Mouse (Mus musculus) gastrocnemius, adult 18-20 months (tissue): ENCODE results near the gene Nefh. TPM values are rescaled to one million over a fixed set of nuclear protein-coding genes. Genes with fewer than 3 reads are reported as not detected.

Experiments used
- DNase-seq: peaks from one replicate; pipeline ENCODE4 v3.0.0; 2021; ENCODE audit warnings: low spot score
- microRNA-seq: library from miRNA; unstranded; fragments of <30 nt; microRNA quantifications from one replicate; pipeline ENCODE4 v1.2.0, GENCODE M21; 2021
- total RNA-seq, 2 experiments: library from RNA; stranded (reverse); gene quantifications; 2 replicates each; pipeline ENCODE4 v1.2.3; 2021

Nefh gene
- total RNA-seq, 2 experiments from 2014 or later, result not detected

GRCm38 (mm10) chr11:4953401-4953800, 5.5 kb upstream of the Nefh start:
- DNase-seq, result no peak

GRCm38 (mm10) chr11:4949256-4950044, 1.6 kb upstream of the Nefh start:
- DNase-seq, result no peak

- DNase-seq, result no peak
These were observed 928 bp upstream of the Nefh start for GRCm38 (mm10) chr11:4948792-4949191.

- peak; percentile 9 for DNase-seq
These were observed 684 bp downstream of the Nefh start for GRCm38 (mm10) chr11:4946947-4947812.

- no peak for DNase-seq
These were observed 1.3 kb downstream of the Nefh start for GRCm38 (mm10) chr11:4946530-4946929.

- DNase-seq, result no peak
These were observed 11.6 kb downstream of the Nefh start for GRCm38 (mm10) chr11:4936243-4936642.

GRCm38 (mm10) chr11:4931009-4931601, 16.8 kb downstream of the Nefh start:
- peak; percentile 39 for DNase-seq

GRCm38 (mm10) chr11:4927224-4927623, 20.6 kb downstream of the Nefh start:
- DNase-seq, result no peak

GRCm38 (mm10) chr11:4921751-4922150, 26.1 kb downstream of the Nefh start:
- DNase-seq, result no peak

- no peak for DNase-seq
These were observed 26.6 kb downstream of the Nefh start for GRCm38 (mm10) chr11:4921281-4921680.

GRCm38 (mm10) chr11:4916068-4916467, 31.8 kb downstream of the Nefh start:
- DNase-seq, result peak; percentile 38

- no peak for DNase-seq
These were observed 41.6 kb downstream of the Nefh start for GRCm38 (mm10) chr11:4906231-4906630.

- no peak for DNase-seq
These were observed 45.9 kb downstream of the Nefh start for GRCm38 (mm10) chr11:4901956-4902355.

GRCm38 (mm10) chr11:4900437-4900836, 47.4 kb downstream of the Nefh start:
- no peak for DNase-seq

GRCm38 (mm10) chr11:4894848-4895816, 52.7 kb downstream of the Nefh start, which contains the start of gene Thoc5:
Thoc5 (plus strand) TSS chr11:4895320.
- DNase-seq, result peak; percentile 74

Small RNA genes lying within 50 kb of the gene (microRNA-seq; reads per million reads assigned to microRNA genes)
- gene Mir6918, result not detected

Other genes with a start within 250 kb of the Nefh start
- gene Uqcr10, start 243.7 kb downstream of the Nefh start, total RNA-seq, result 1,000 to 10,000 TPM in 1 of 2 experiments, 100 to 1,000 TPM in 1; 977 to 1,022 TPM
- gene Zmat5, start 243.4 kb downstream of the Nefh start, total RNA-seq, result 10 to 100 TPM; 25.5 to 26.6 TPM
- gene Cabp7, start 201.3 kb downstream of the Nefh start, total RNA-seq, result under 1 TPM in 1 of 2 experiments, not detected in 1; 0.16 TPM
- 10 to 100 TPM; 51.1 to 55.6 TPM for gene Nf2, start 98.5 kb downstream of the Nefh start, total RNA-seq
- under 1 TPM; 0.57 to 1.00 TPM for gene Nipsnap1, start 74.1 kb downstream of the Nefh start, total RNA-seq
- gene Thoc5, start 52.7 kb downstream of the Nefh start, total RNA-seq, result 10 to 100 TPM; 14.8 to 15.6 TPM
- 10 to 100 TPM; 41.3 to 48.7 TPM for gene Ap1b1, start 38.8 kb upstream of the Nefh start, total RNA-seq
- gene Rasl10a, start 110.1 kb upstream of the Nefh start, total RNA-seq, result under 1 TPM in 1 of 2 experiments, not detected in 1; 0.21 TPM
- gene Gas2l1, start 117.3 kb upstream of the Nefh start, total RNA-seq, result 1 to 10 TPM; 3.6 to 6.5 TPM
- 10 to 100 TPM; 29.2 to 36.9 TPM for gene Rhbdd3, start 150.9 kb upstream of the Nefh start, total RNA-seq
- 10 to 100 TPM; 68.9 to 74.1 TPM for gene Ewsr1, start 151.2 kb upstream of the Nefh start, total RNA-seq
- 1 to 10 TPM; 7.7 to 8.9 TPM for gene Emid1, start 204.2 kb upstream of the Nefh start, total RNA-seq